Mouse (Mus musculus) hindbrain, embryonic 11.5 days (tissue): Measurements from ENCODE around the gene U2af1. TPM values are rescaled to one million over a fixed set of nuclear protein-coding genes. Genes with fewer than 3 reads are reported as not detected.

Experiments used
- ATAC-seq: fragments of 200-750 bp; cut with Nextera tagmentation; 2 replicates; pipeline ENCODE4 v1.8.0; 2017; ENCODE audit warnings: mild to moderate bottlenecking, moderate TSS enrichment, moderate library complexity; ENCODE audit not compliant: low FRiP score
- DNase-seq: peaks from one replicate; pipeline ENCODE4 v3.0.0-alpha.2; 2015; ENCODE audit warnings: low spot score
- H3K27ac ChIP-seq: fragments of 300-500 bp; sonication (generic); 2 replicates; pipeline ENCODE4 v1.5.1; 2014; ENCODE audit warnings: mild to moderate bottlenecking, low read depth, low read length
- H3K27me3 ChIP-seq: fragments of 300-500 bp; sonication (generic); 2 replicates; pipeline ENCODE4 v1.6.1; 2014; ENCODE audit warnings: mild to moderate bottlenecking, low read length, moderate library complexity, mixed read lengths; ENCODE audit not compliant: control insufficient read depth, insufficient read depth
- H3K36me3 ChIP-seq: fragments of 300-500 bp; sonication (generic); 2 replicates; pipeline ENCODE4 v1.6.1; 2014; ENCODE audit warnings: mild to moderate bottlenecking, low read length, moderate library complexity, mixed read lengths; ENCODE audit not compliant: control insufficient read depth, insufficient read depth
- H3K4me1 ChIP-seq: fragments of 300-500 bp; sonication (generic); replicated peaks from 2 replicates; pipeline ENCODE4 v1.6.1; 2014; ENCODE audit warnings: low read length, mixed read lengths; ENCODE audit not compliant: control insufficient read depth, insufficient read depth
- H3K4me2 ChIP-seq: fragments of 300-500 bp; sonication (generic); replicated peaks from 2 replicates; pipeline ENCODE4 v1.6.1; 2014; ENCODE audit warnings: mild to moderate bottlenecking, low read depth, low read length
- H3K4me3 ChIP-seq: fragments of 300-500 bp; sonication (generic); 2 replicates; pipeline ENCODE4 v1.5.1; 2014; ENCODE audit warnings: low read depth, low read length
- H3K9ac ChIP-seq: fragments of 300-500 bp; sonication (generic); 2 replicates; pipeline ENCODE4 v1.6.1; 2014; ENCODE audit warnings: low read depth, low read length
- H3K9me3 ChIP-seq: fragments of 300-500 bp; sonication (generic); 2 replicates; pipeline ENCODE4 v1.6.1; 2016; ENCODE audit warnings: low read length; ENCODE audit not compliant: control insufficient read depth
- WGBS: fragments of 180-500 bp; shearing (Covaris S2); extraction: QIAGEN DNeasy Blood & Tissue Kit; methylation state at CpG from one replicate; pipeline ENCODE4 v1.1.7; 2014; 5-methylcytosine and 5-hydroxymethylcytosine counted together
- polyA plus RNA-seq: library from polyadenylated mRNA; unstranded; fragments of >200 nt; fragmentation: Nextera tagmentation; extraction: Ambion mirVana; gene quantifications from 2 replicates; pipeline ENCODE4 v1.2.1, GENCODE M21; 2014

U2af1 gene
- polyA plus RNA-seq, 1 experiment from 2014 or later, result 204 TPM

DNA sequence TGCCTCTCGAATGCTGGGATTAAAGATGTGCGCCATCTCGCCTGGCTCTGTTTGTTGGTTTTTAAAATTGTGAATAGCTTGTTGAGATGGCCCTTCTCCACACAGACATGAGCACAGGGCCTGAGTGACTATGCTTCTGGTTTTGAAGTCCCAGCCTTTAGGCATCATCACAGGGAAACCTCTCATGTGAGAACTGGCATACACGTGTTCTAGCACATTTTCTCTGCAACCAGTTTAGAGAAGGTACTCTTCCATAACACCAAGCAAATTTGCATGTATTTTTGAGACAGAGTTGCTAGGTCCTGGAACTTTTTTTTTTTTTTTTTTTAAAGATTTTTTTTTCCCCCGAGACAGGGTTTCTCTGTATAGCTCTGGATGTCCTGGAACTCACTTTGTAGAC lies 2.0 kb downstream of the U2af1 start:
- peaks cover 12% of the 10 kb centered on the region for H3K36me3 ChIP-seq
- 89% methylated on average over 5 of the region's 5 CpGs for WGBS

GRCm38 (mm10) chr17:31655366-31655765 lies 3.3 kb downstream of the U2af1 start:
- peaks cover 23% of the 10 kb centered on the region for H3K36me3 ChIP-seq
- ATAC-seq (no peak), DNase-seq (no peak)
- peaks cover 2% of the 10 kb centered on the region; the same call in 1 of the 2 replicates for H3K4me1 ChIP-seq
- H3K4me3 ChIP-seq, result no peak overlapping the region
- H3K27me3 ChIP-seq, result no peaks in the 10 kb centered on the region
- WGBS, result 77% methylated on average over 4 of the region's 4 CpGs
- no peak overlapping the region for H3K4me2 ChIP-seq
- no peak overlapping the region for H3K27ac ChIP-seq
- no peak overlapping the region for H3K9ac ChIP-seq
- H3K9me3 ChIP-seq, result no peaks in the 10 kb centered on the region

More for the DNA sequence above, 2.0 kb downstream of the U2af1 start:
- Histone ChIP-seq H3K4me2 (no peak overlapping the region), H3K27ac (no peak overlapping the region), H3K4me1 (peaks cover 2% of the 10 kb centered on the region; the same call in 1 of the 2 replicates), H3K9ac (no peak overlapping the region), H3K27me3 (no peaks in the 10 kb centered on the region), H3K9me3 (no peaks in the 10 kb centered on the region), H3K4me3 (no peak overlapping the region)
- no peak for ATAC-seq
- DNase-seq, result no peak

- WGBS, result 88% methylated on average over 6 of the region's 6 CpGs
- no peaks in the 10 kb centered on the region for H3K9me3 ChIP-seq
- no peaks in the 10 kb centered on the region for H3K27me3 ChIP-seq
- ATAC-seq (no peak), DNase-seq (no peak)
- H3K27ac ChIP-seq, result no peak overlapping the region
- peaks cover 2% of the 10 kb centered on the region; the same call in 1 of the 2 replicates for H3K4me1 ChIP-seq
- H3K4me2 ChIP-seq, result no peak overlapping the region
- no peak overlapping the region for H3K9ac ChIP-seq
- H3K4me3 ChIP-seq, result no peak overlapping the region
- H3K36me3 ChIP-seq, result peaks cover 24% of the 10 kb centered on the region
Measured at GRCm38 (mm10) chr17:31653277-31653676, 5.4 kb downstream of the U2af1 start.

DNA sequence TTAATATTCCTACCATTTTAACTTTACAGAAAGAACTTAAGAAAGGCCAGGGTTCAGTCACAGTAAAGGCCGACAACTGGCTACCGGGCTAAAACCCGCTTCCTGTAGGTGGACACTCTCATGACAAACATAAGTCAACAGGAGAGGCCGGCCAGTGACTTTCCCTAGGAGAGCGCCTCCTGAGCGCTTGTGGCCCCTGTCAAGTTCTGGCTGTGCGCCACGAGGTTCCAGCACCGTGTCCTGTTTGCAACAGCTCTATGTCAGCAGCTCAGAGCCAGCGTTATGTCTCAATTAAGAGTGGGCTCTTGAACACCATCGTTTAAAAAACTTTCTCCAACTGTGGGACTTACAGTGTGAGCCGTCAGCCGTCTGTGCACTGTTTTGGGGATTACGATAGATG lies 6.5 kb downstream of the U2af1 start:
- Histone ChIP-seq H3K36me3 (peaks cover 30% of the 10 kb centered on the region), H3K4me2 (no peak overlapping the region)

DNA sequence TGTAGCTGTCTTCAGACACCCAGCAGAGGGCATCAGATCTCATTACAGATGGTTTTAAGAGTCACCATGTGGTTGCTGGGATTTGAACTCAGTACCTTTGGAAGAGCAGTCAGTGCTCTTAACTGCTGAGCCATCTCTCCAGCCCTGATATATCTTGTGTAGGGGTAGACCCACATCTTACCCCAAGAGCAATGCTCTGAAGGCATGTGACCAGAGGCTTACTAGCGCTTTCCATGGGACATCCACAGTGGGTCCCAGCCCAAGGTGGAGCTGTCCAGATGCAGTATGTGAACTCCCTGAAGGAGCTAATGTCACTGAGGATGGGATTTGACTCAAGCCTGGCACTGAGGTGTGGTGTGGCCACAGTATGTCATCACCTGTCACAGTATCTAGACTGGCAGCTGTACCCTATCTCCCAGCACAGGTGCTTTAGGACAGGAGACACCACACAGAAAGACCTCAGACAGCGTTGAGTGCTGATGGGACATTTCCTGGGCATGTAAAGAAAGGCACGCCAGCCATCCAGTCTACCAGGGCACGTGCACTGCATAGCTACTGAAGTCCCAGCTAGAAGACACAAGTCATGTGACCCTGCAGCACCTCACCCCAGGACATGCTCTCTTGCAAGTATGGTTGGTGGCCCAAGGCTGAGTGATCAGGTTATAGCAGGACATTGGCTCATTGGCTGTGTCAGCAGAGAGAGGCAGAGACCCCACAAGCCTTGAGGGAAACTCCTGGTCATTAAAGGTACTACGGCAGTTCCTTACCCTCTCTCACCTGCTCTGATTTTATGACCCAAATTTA lies 12.3 kb downstream of the U2af1 start:
- Histone ChIP-seq H3K4me2 (no peak overlapping the region), H3K36me3 (peaks cover 26% of the 10 kb centered on the region), H3K27ac (no peak overlapping the region), H3K27me3 (no peaks in the 10 kb centered on the region), H3K9me3 (no peaks in the 10 kb centered on the region), H3K4me3 (no peak overlapping the region), H3K4me1 (no peaks in the 10 kb centered on the region), H3K9ac (no peak overlapping the region)
- 96% methylated on average over 5 of the region's 5 CpGs for WGBS
- ATAC-seq (no peak), DNase-seq (no peak)

More for the DNA sequence above, 6.5 kb downstream of the U2af1 start:
- no peak overlapping the region for H3K4me3 ChIP-seq
- WGBS, result 93% methylated on average over 14 of the region's 14 CpGs
- DNase-seq (no peak), ATAC-seq (no peak)
- H3K27ac ChIP-seq, result no peak overlapping the region
- H3K9me3 ChIP-seq, result no peaks in the 10 kb centered on the region
- peaks cover under 1% of the 10 kb centered on the region; the same call in 1 of the 2 replicates for H3K4me1 ChIP-seq
- no peaks in the 10 kb centered on the region for H3K27me3 ChIP-seq
- no peak overlapping the region for H3K9ac ChIP-seq

- Histone ChIP-seq H3K4me2 (no peak overlapping the region), H3K36me3 (peaks cover 14% of the 10 kb centered on the region), H3K9me3 (no peaks in the 10 kb centered on the region), H3K9ac (no peak overlapping the region), H3K27me3 (no peaks in the 10 kb centered on the region), H3K4me3 (no peak overlapping the region), H3K27ac (no peak overlapping the region), H3K4me1 (no peaks in the 10 kb centered on the region)
- ATAC-seq, result no peak
- DNase-seq, result no peak
- WGBS, result 67% methylated on average over 4 of the region's 4 CpGs
Measured at GRCm38 (mm10) chr17:31642913-31643312, 15.8 kb downstream of the U2af1 start.

DNA sequence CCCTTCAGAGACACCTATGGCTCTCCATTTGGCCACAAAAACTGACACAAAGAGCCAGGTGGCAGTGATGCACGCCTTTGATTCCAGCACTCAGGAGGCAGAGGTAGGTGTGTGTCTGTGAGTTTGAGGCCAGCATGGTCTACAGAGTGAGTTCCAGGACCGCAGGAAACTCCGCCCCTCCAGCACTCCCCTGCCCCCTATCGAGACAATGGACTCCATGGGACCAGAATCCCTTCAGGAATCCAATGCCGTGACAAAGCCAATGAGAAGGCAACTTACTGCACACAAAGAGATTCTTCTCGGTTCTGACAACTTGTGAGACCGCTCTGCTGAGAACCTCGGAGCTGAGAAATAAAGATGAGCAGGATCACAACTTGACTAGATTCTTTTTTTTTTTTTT lies 16.4 kb downstream of the U2af1 start:
- peaks cover 8% of the 10 kb centered on the region for H3K36me3 ChIP-seq
- no peaks in the 10 kb centered on the region for H3K4me1 ChIP-seq
- no peak overlapping the region for H3K9ac ChIP-seq
- H3K4me3 ChIP-seq, result no peak overlapping the region
- no peak overlapping the region for H3K4me2 ChIP-seq
- ATAC-seq, result no peak
- no peaks in the 10 kb centered on the region for H3K27me3 ChIP-seq
- no peaks in the 10 kb centered on the region for H3K9me3 ChIP-seq
- H3K27ac ChIP-seq, result no peak overlapping the region
- 49% methylated on average over 8 of the region's 8 CpGs for WGBS
- no peak for DNase-seq

GRCm38 (mm10) chr17:31639651-31640050 lies 19.0 kb downstream of the U2af1 start:
- H3K27ac ChIP-seq, result no peak overlapping the region
- H3K36me3 ChIP-seq, result no peaks in the 10 kb centered on the region
- H3K9ac ChIP-seq, result no peak overlapping the region
- H3K27me3 ChIP-seq, result peaks cover 15% of the 10 kb centered on the region
- H3K9me3 ChIP-seq, result no peaks in the 10 kb centered on the region
- H3K4me1 ChIP-seq, result peaks cover 5% of the 10 kb centered on the region
- ATAC-seq (no peak), DNase-seq (no peak)
- no peak overlapping the region for H3K4me2 ChIP-seq
- no peak overlapping the region for H3K4me3 ChIP-seq
- 73% methylated on average over 4 of the region's 4 CpGs for WGBS
